In the genomic region with DNA sequence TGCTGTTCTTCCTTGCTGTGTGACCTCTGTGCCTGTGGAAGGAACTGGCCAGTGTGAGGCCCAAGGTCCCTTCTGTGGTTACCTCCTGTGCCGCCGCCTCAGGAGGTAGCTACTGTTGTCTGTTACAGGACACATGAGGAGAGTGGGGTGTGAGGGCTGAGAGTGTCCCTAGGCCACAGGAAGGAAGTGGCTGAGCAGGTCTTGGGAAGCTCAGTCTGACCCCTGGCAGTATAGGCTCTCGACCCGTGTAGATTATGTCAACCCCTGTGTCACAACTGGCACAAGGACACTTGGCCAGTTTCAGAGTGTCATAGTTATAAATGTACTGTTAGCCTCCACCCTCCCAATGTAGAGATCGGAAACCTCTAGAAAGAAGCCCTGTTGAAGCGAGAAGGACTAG, we compare ENCODE assay signal across 21 mouse cellular contexts.
"Had no signal": no experiment of that assay in that cellular context is flagged by ENCODE, and none has a peak within 500 bp of the region (broad histone marks: within the 10 kb centered on the region; RNA-seq: fewer than 3 reads in every experiment).

No protein-coding gene starts in this region.

- H3K4me2 ChIP-seq: intestine, embryonic 15.5 days; liver, embryonic 15.5 days; lung, embryonic 15.5 days; neural tube, embryonic 13.5 days; stomach, embryonic 15.5 days had no signal

- H3K27me3 ChIP-seq: intestine, embryonic 15.5 days; liver, embryonic 15.5 days; lung, embryonic 15.5 days; neural tube, embryonic 13.5 days; stomach, embryonic 15.5 days had no signal

- DNase-seq: kidney, adult 11 months; kidney, adult 9 months; kidney, postnatal 14 days; kidney, postnatal 4 days; layer of hippocampus, adult 9-11 months; layer of hippocampus, postnatal 36 days; lung, adult 18-20 months; lung, postnatal 10 days; lung, postnatal 36 days; midbrain, embryonic 14.5 days; retina, postnatal 1 day; right cerebral cortex, postnatal 25 days; spleen, adult 18-20 months; thymus, postnatal 25 days had no signal

- H3K9me3 ChIP-seq: intestine, embryonic 15.5 days; liver, embryonic 15.5 days; lung, embryonic 15.5 days; midbrain, embryonic 10.5 days; neural tube, embryonic 13.5 days; stomach, embryonic 15.5 days had no signal

- H3K27ac ChIP-seq: intestine, embryonic 15.5 days; left cerebral cortex, adult 2 months; liver, embryonic 15.5 days; lung, embryonic 15.5 days; midbrain, embryonic 10.5 days; neural tube, embryonic 13.5 days; stomach, embryonic 15.5 days had no signal

- H3K4me3 ChIP-seq: intestine, embryonic 15.5 days; left cerebral cortex, adult 2 months; liver, embryonic 15.5 days; lung, embryonic 15.5 days; midbrain, embryonic 10.5 days; neural tube, embryonic 13.5 days; stomach, embryonic 15.5 days had no signal

- H3K9ac ChIP-seq: liver, embryonic 15.5 days; lung, embryonic 15.5 days; neural tube, embryonic 13.5 days; stomach, embryonic 15.5 days had no signal

- H3K4me1 ChIP-seq: intestine, embryonic 15.5 days; liver, embryonic 15.5 days; midbrain, embryonic 10.5 days; stomach, embryonic 15.5 days had no signal

- ATAC-seq: intestine, embryonic 15.5 days had no signal
